Mouse (Mus musculus): ENCODE results near the gene Islr2.
"Not testable (repeated sequence)": the region's sequence is repeated elsewhere in the genome, so short reads cannot be mapped to it uniquely, and the experiment has no call there.

Gene Islr2

GRCm38 (mm10) chr9:58203516-58204447, at the start of gene Islr2, which contains the start of gene Islr:
Gene Islr2, minus strand, starts transcription at chr9:58204319.
Gene Islr, minus strand, starts transcription at chr9:58204306.
- DNase-seq (ENCODE audit: low read depth, low spot score), result peak; percentile 85

- not testable (repeated sequence) for DNase-seq (ENCODE audit: low read depth, low spot score)
Observed at GRCm38 (mm10) chr9:58253805-58254122, 49.6 kb upstream of the Islr2 start.

- DNase-seq (ENCODE audit: low read depth, low spot score), result peak; percentile 93
Observed at GRCm38 (mm10) chr9:58253033-58253804, 49.1 kb upstream of the Islr2 start, which contains the start of gene Stoml1. Gene Stoml1, plus strand, starts transcription at chr9:58253164.

- DNase-seq (ENCODE audit: low read depth, low spot score), result not testable (repeated sequence)
Observed at GRCm38 (mm10) chr9:58250730-58251129, 46.6 kb upstream of the Islr2 start.

GRCm38 (mm10) chr9:58250322-58250721, 46.2 kb upstream of the Islr2 start:
- DNase-seq (ENCODE audit: low read depth, low spot score), result no peak

- peak; percentile 45 for DNase-seq (ENCODE audit: low read depth, low spot score)
Observed at GRCm38 (mm10) chr9:58249592-58250192, 45.6 kb upstream of the Islr2 start, which contains the start of gene Pml. Gene Pml, minus strand, starts transcription at chr9:58249786.

- DNase-seq (ENCODE audit: low read depth, low spot score), result no peak
Observed at GRCm38 (mm10) chr9:58248746-58249413, 44.8 kb upstream of the Islr2 start.

- peak; percentile 83 for DNase-seq (ENCODE audit: low read depth, low spot score)
Observed at GRCm38 (mm10) chr9:58247064-58247759, 43.1 kb upstream of the Islr2 start.

- DNase-seq (ENCODE audit: low read depth, low spot score), result no peak
Observed at GRCm38 (mm10) chr9:58246083-58246591, 42.0 kb upstream of the Islr2 start.

- DNase-seq (ENCODE audit: low read depth, low spot score), result no peak
Observed at GRCm38 (mm10) chr9:58243696-58244095, 39.6 kb upstream of the Islr2 start.

- DNase-seq (ENCODE audit: low read depth, low spot score), result no peak
Observed at GRCm38 (mm10) chr9:58242696-58243095, 38.6 kb upstream of the Islr2 start.

GRCm38 (mm10) chr9:58241780-58242485, 37.8 kb upstream of the Islr2 start:
- peak; percentile 43 for DNase-seq (ENCODE audit: low read depth, low spot score)

- DNase-seq (ENCODE audit: low read depth, low spot score), result no peak
Observed at GRCm38 (mm10) chr9:58234502-58235015, 30.4 kb upstream of the Islr2 start.

GRCm38 (mm10) chr9:58232374-58232773, 28.3 kb upstream of the Islr2 start:
- no peak for DNase-seq (ENCODE audit: low read depth, low spot score)

GRCm38 (mm10) chr9:58231746-58232145, 27.6 kb upstream of the Islr2 start:
- no peak for DNase-seq (ENCODE audit: low read depth, low spot score)

GRCm38 (mm10) chr9:58228777-58229466, 24.8 kb upstream of the Islr2 start:
- DNase-seq (ENCODE audit: low read depth, low spot score), result no peak

- DNase-seq (ENCODE audit: low read depth, low spot score), result peak; percentile 52
Observed at GRCm38 (mm10) chr9:58225915-58226913, 22.1 kb upstream of the Islr2 start.

GRCm38 (mm10) chr9:58224356-58224755, 20.2 kb upstream of the Islr2 start:
- DNase-seq (ENCODE audit: low read depth, low spot score), result no peak

All from mesoderm, embryonic 11.5 days (tissue).